Mouse (Mus musculus): Measurements from ENCODE around the gene Ranbp6.

GRCm38 (mm10) chr19:29844036-29844661 is 31.4 kb upstream of the Ranbp6 start:
- no peak for TF ChIP-seq GATA1 (IDR thresholded peaks at IDR 0.05; ENCODE audit: borderline replicate concordance, low read length)
- no peak for TF ChIP-seq FLI1 (IDR thresholded peaks at IDR 0.05; ENCODE audit: low read length)
